Mouse (Mus musculus) limb, embryonic 10.5 days (tissue): Measurements from ENCODE around the gene Mlst8. TPM values are rescaled to one million over a fixed set of nuclear protein-coding genes. Genes with fewer than 3 reads are reported as not detected.
A peak's percentile ranks its signal among the peaks of the same experiment; 100 is the strongest.

Experiments
- DNase-seq: peaks from one replicate; pipeline ENCODE4 v3.0.0-alpha.2; 2017; ENCODE audit warnings: low spot score
- H3K27ac ChIP-seq: fragments of 300-500 bp; sonication (generic); 2 replicates; pipeline ENCODE4 v1.5.1; 2016; ENCODE audit warnings: mild to moderate bottlenecking
- H3K27me3 ChIP-seq: fragments of 300-500 bp; sonication (generic); 2 replicates; pipeline ENCODE4 v1.6.1; 2016; ENCODE audit warnings: low read depth, mild to moderate bottlenecking; ENCODE audit not compliant: poor library complexity, severe bottlenecking
- H3K36me3 ChIP-seq: fragments of 300-500 bp; sonication (generic); 2 replicates; pipeline ENCODE4 v1.6.1; 2016; ENCODE audit warnings: mild to moderate bottlenecking, moderate library complexity
- H3K4me1 ChIP-seq: fragments of 300-500 bp; sonication (generic); 2 replicates; pipeline ENCODE4 v1.6.1; 2016
- H3K4me3 ChIP-seq: fragments of 300-500 bp; sonication (generic); 2 replicates; pipeline ENCODE4 v1.5.1; 2016; ENCODE audit warnings: mild to moderate bottlenecking, moderate library complexity
- H3K9me3 ChIP-seq: fragments of 300-500 bp; sonication (generic); replicated peaks from 2 replicates; pipeline ENCODE4 v1.6.1; 2016; ENCODE audit warnings: mild to moderate bottlenecking
- WGBS: fragments of 180-500 bp; shearing (Covaris S2); methylation state at CpG from one replicate; pipeline ENCODE4 v1.1.7; 2016; 5-methylcytosine and 5-hydroxymethylcytosine counted together
- polyA plus RNA-seq: library from polyadenylated mRNA; unstranded; fragments of >200 nt; fragmentation: Nextera tagmentation; extraction: Ambion mirVana; gene quantifications from 2 replicates; pipeline ENCODE4 v1.2.1, GENCODE M21; 2016

The Mlst8 gene
- polyA plus RNA-seq, 1 experiment from 2014 or later: 42.2 TPM

DNA sequence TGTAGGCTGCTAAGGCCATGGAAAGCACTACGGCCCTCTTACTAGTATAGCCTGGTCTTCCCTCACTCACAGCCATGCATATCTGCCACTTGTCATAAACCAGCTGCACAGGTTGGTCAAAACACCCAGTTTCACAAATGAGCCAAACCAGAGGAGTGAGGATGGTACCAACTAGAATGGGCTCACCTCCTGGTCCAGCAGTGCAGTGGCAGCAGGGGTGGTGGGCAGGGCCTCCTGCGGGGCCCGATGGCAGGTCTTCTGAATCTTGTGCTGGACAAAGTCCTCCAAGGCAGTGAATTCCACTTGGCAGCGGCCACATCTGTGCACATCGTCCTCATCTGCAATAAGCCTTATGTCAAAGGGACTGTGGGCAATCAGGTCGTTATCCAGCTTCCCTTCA, 27.7 kb downstream of the Mlst8 start:
- peaks cover 56% of the 10 kb centered on the region for H3K36me3 ChIP-seq
- peaks cover 16% of the 10 kb centered on the region for H3K4me1 ChIP-seq
- WGBS: 94% methylated on average over 6 of the region's 6 CpGs
- no peaks in the 10 kb centered on the region for H3K27me3 ChIP-seq
- DNase-seq: no peak
- no peak overlapping the region for H3K4me3 ChIP-seq
- no peak overlapping the region for H3K27ac ChIP-seq
- H3K9me3 ChIP-seq: no peaks in the 10 kb centered on the region

- H3K36me3 ChIP-seq: peaks cover 73% of the 10 kb centered on the region
- no peaks in the 10 kb centered on the region for H3K27me3 ChIP-seq
- WGBS: 93% methylated on average over 6 of the region's 6 CpGs
- no peak for DNase-seq
- no peak overlapping the region for H3K27ac ChIP-seq
- no peak overlapping the region for H3K4me3 ChIP-seq
- H3K9me3 ChIP-seq: no peaks in the 10 kb centered on the region
- peaks cover 10% of the 10 kb centered on the region for H3K4me1 ChIP-seq
Observed at GRCm38 (mm10) chr17:24449507-24449906, 29.4 kb downstream of the Mlst8 start.

DNA sequence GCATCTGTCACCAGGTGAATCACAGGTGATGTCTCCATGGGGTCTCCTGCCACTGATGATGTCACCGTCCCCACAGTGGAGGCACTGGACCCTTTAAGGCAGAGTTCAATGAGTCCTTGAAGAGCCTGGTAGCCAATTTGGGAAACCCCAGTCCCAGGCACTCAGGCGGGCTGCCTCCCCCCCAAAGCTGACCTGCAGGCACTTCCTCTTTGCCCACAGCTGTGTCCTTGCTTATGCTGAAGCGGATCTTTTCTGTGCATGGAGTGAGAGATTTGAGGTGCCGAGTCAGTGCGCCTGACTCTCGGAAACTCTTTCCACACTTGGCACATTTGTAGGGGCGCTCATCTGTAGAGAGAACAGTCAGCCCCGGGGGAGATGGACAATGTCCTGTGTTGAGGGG, 32.3 kb downstream of the Mlst8 start:
- peaks cover 100% of the 10 kb centered on the region for H3K36me3 ChIP-seq
- H3K4me1 ChIP-seq: no peaks in the 10 kb centered on the region
- no peak for DNase-seq
- no peaks in the 10 kb centered on the region for H3K9me3 ChIP-seq
- H3K27ac ChIP-seq: no peak overlapping the region
- no peaks in the 10 kb centered on the region for H3K27me3 ChIP-seq
- 97% methylated on average over 8 of the region's 8 CpGs for WGBS
- no peak overlapping the region for H3K4me3 ChIP-seq

GRCm38 (mm10) chr17:24443409-24443808, 35.5 kb downstream of the Mlst8 start:
- H3K4me1 ChIP-seq: no peaks in the 10 kb centered on the region
- H3K27ac ChIP-seq: no peak overlapping the region
- no peaks in the 10 kb centered on the region for H3K9me3 ChIP-seq
- no peak for DNase-seq
- peaks cover 100% of the 10 kb centered on the region for H3K36me3 ChIP-seq
- 90% methylated on average over 4 of the region's 4 CpGs for WGBS
- no peak overlapping the region for H3K4me3 ChIP-seq
- no peaks in the 10 kb centered on the region for H3K27me3 ChIP-seq

DNA sequence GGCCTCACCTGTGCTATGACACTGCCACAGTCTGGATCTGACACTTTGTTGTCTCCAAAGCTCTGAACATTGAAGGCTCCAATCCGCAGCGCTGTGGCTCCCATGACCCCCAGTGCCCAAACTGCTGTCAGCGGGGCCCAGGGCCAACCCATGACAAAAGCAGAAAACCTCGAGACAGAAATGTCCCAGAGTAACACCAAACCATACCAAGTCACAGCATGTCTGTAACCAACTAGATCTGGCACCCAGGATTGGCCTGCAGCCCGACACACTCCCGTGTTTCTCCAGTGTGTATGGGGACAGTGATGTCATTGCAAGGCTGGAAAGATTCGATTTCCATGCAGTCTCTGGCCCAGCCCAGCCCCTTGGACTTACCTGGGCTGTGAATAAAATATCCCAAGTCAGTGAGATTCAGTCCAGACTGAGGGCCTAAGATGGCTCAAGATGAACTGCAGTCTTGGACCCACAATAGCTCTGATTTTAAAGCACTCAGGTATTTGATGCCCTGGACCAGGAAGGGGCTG, 36.2 kb downstream of the Mlst8 start, which contains the start of gene Dnase1l2:
TSS of gene Dnase1l2 (minus strand) at position 474 of the 524 bp plus-strand sequence.
- H3K4me3 ChIP-seq: no peak within 1 kb of the TSS
- 88% methylated on average over 7 of the region's 7 CpGs for WGBS
- H3K27ac ChIP-seq: no peak within 1 kb of the TSS
- no peak for DNase-seq
- peaks cover 100% of the 10 kb centered on the region for H3K36me3 ChIP-seq
- no peaks in the 10 kb centered on the region for H3K4me1 ChIP-seq
- no peaks in the 10 kb centered on the region for H3K27me3 ChIP-seq
- no peaks in the 10 kb centered on the region for H3K9me3 ChIP-seq

- Histone ChIP-seq H3K9me3 (no peaks in the 10 kb centered on the region), H3K4me1 (no peaks in the 10 kb centered on the region), H3K27ac (no peak overlapping the region), H3K27me3 (no peaks in the 10 kb centered on the region), H3K4me3 (no peak overlapping the region), H3K36me3 (peaks cover 100% of the 10 kb centered on the region)
- no peak for DNase-seq
- 91% methylated on average over 14 of the region's 14 CpGs for WGBS
Observed at GRCm38 (mm10) chr17:24442107-24442506, 36.8 kb downstream of the Mlst8 start.

DNA sequence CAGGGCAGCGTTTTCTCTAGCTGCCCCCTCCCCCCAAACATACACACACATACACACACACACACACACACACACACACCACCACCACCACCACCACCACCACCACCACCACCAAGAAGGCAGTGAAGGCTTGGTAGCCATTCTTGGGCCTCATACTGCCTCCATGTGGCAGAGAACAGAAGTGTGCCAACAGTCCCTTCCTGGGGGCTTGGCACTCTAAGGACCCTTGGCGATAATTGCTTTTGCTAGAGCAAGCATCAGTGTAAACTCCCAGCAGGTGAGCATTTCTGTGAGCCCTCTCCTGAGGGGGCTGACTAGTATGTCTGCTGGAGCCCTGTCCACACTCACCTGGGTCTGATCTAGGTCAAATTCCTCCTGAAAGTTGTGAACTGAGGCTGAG, 37.7 kb downstream of the Mlst8 start:
- 62% methylated on average over 2 of the region's 2 CpGs for WGBS
- DNase-seq: no peak

DNA sequence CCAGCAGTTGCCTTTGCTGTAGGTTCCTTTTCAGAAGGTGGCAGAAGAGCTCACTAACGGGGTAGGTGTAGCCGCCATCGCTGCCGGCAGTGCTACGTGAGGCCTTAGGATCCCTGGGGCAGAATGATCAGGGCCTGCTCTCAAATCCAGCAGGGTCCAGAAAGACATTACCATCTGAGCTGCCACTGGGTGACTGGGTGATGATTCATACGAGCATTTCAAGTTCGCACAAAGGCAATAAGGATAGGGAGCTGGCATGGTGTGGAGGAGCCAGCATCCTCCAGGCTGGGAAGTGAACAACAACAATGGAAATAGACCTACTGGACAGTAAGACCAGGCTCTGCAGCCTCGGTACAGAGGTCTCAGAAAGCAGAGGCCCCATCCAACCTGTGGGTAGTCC, 38.5 kb downstream of the Mlst8 start:
- whole genome bisulfite sequencing: 96% methylated on average over 8 of the region's 8 CpGs

More for the DNA sequence above, 37.7 kb downstream of the Mlst8 start:
- H3K4me3 ChIP-seq: no peak overlapping the region
- H3K9me3 ChIP-seq: no peaks in the 10 kb centered on the region
- H3K27me3 ChIP-seq: no peaks in the 10 kb centered on the region
- H3K4me1 ChIP-seq: no peaks in the 10 kb centered on the region
- H3K36me3 ChIP-seq: peaks cover 100% of the 10 kb centered on the region
- H3K27ac ChIP-seq: no peak overlapping the region

GRCm38 (mm10) chr17:24437016-24437415, 41.9 kb downstream of the Mlst8 start:
- Histone ChIP-seq H3K4me1 (no peaks in the 10 kb centered on the region), H3K27me3 (no peaks in the 10 kb centered on the region), H3K9me3 (no peaks in the 10 kb centered on the region), H3K4me3 (no peak overlapping the region), H3K36me3 (peaks cover 95% of the 10 kb centered on the region), H3K27ac (no peak overlapping the region)
- WGBS: 82% methylated on average over 5 of the region's 5 CpGs
- DNase-seq: no peak

More for the DNA sequence above, 38.5 kb downstream of the Mlst8 start:
- Histone ChIP-seq H3K27me3 (no peaks in the 10 kb centered on the region), H3K9me3 (no peaks in the 10 kb centered on the region), H3K27ac (no peak overlapping the region), H3K4me1 (no peaks in the 10 kb centered on the region), H3K4me3 (no peak overlapping the region), H3K36me3 (peaks cover 100% of the 10 kb centered on the region)
- DNase-seq: no peak

GRCm38 (mm10) chr17:24429201-24429983, 49.5 kb downstream of the Mlst8 start:
- H3K27ac ChIP-seq: no peak overlapping the region
- DNase-seq: no peak
- H3K27me3 ChIP-seq: no peaks in the 10 kb centered on the region
- H3K4me3 ChIP-seq: no peak overlapping the region
- H3K9me3 ChIP-seq: no peaks in the 10 kb centered on the region
- peaks cover 15% of the 10 kb centered on the region for H3K4me1 ChIP-seq
- peaks cover 52% of the 10 kb centered on the region for H3K36me3 ChIP-seq
- WGBS: 90% methylated on average over 14 of the region's 14 CpGs

- Histone ChIP-seq H3K4me1 (peaks cover 15% of the 10 kb centered on the region), H3K27ac (peak overlapping the region; percentile 97), H3K4me3 (peak overlapping the region; percentile 78), H3K27me3 (no peaks in the 10 kb centered on the region), H3K36me3 (peaks cover 55% of the 10 kb centered on the region), H3K9me3 (no peaks in the 10 kb centered on the region)
- WGBS: 14% methylated on average over 8 of the region's 8 CpGs
- DNase-seq: no peak
Observed at GRCm38 (mm10) chr17:24427170-24427557, 51.7 kb downstream of the Mlst8 start.

DNA sequence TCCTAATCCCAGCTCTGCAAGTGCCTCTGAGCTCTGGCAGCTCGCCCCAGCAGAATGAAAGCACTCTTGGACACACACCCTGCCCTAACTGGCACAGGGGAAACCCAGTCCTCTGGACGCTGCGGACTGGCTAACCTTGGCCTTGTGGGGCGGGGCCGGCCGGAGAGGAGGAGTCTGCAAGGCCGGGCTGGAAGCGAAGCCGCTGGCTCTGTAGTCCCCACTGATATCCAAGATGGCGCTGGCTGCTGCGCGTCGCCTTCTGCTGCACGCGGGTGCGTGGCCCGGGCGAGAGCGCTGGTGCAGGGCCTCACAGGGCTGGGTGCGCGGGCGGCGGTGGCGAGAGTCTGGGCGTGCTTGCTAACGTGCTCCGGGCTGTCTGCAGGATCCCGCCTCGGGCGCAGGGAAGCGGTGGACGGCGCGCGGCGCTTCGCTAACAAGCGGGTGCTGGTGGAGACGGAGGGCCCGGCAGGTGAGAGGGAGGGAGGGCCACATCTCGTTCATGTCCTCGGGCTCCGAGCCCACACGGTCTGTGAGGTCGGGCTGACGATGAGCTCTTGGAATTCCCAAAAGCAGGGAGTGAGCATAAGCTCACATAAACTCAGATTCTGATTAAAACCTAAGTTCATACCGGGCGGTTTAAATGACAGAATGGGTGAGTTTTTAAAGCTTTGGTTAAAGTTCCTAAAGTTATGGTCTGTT, 52.3 kb downstream of the Mlst8 start, which contains the start of gene Eci1:
TSS of gene Eci1 (plus strand) at position 171 of the 699 bp plus-strand sequence.
- H3K9me3 ChIP-seq: no peaks in the 10 kb centered on the region
- peak within 1 kb of the TSS; percentile 78 for H3K4me3 ChIP-seq

DNA sequence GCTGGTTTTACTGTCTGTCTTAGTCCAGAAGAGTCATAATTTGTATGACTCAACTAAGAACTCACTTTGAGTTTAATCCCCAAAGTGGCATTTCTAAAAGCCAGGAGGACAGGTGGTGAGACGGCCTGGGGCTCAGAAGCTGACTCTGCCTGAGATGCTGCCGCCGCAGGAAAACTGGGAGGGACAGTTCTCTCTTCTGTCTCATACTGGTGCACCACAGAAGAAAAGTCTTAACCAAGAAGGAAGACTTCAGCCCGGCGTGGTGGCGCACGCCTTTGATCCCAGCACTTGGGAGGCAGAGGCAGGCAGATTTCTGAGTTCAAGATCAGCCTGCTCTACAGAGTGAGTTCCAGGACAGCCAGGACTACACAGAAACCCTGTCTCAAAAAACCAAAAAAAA, 53.0 kb downstream of the Mlst8 start:
- Histone ChIP-seq H3K4me1 (peaks cover 15% of the 10 kb centered on the region), H3K4me3 (no peak overlapping the region), H3K27ac (no peak overlapping the region), H3K9me3 (no peaks in the 10 kb centered on the region), H3K36me3 (peaks cover 62% of the 10 kb centered on the region), H3K27me3 (no peaks in the 10 kb centered on the region)
- no peak for DNase-seq
- WGBS: 91% methylated on average over 7 of the region's 7 CpGs

More for the DNA sequence above, 52.3 kb downstream of the Mlst8 start, which contains the start of gene Eci1:
- DNase-seq: peak; percentile 93
- Histone ChIP-seq H3K36me3 (peaks cover 57% of the 10 kb centered on the region), H3K27me3 (no peaks in the 10 kb centered on the region), H3K27ac (peak within 1 kb of the TSS; percentile 97), H3K4me1 (peaks cover 15% of the 10 kb centered on the region)
- WGBS: under 1% methylated on average over 48 of the region's 48 CpGs
